Mouse (Mus musculus): ENCODE data around the gene Rps11. TPM values are rescaled to one million over a fixed set of nuclear protein-coding genes. Genes with fewer than 3 reads are reported as not detected.
A peak's percentile ranks its signal among the peaks of the same experiment; 100 is the strongest.
"Not testable (repeated sequence)": the region's sequence is repeated elsewhere in the genome, so short reads cannot be mapped to it uniquely, and the experiment has no call there.

The Rps11 gene
- polyA plus RNA-seq, 1 experiment from 2014 or later: 808 TPM

- H3K4me3 ChIP-seq: no peak overlapping the region
- no peak overlapping the region for H3K9ac ChIP-seq
- no peaks in the 10 kb centered on the region for H3K9me3 ChIP-seq (replicated peaks)
- no peak overlapping the region for H3K4me2 ChIP-seq
- H3K27me3 ChIP-seq: no peaks in the 10 kb centered on the region
- ATAC-seq (replicated peaks; ENCODE audit: insufficient number of reproducible peaks, insufficient read depth, low FRiP score, low read depth): no peak
- H3K27ac ChIP-seq: no peak overlapping the region
- H3K36me3 ChIP-seq: no peaks in the 10 kb centered on the region
- WGBS: 70% methylated on average over 6 of the region's 6 CpGs
- peaks cover 26% of the 10 kb centered on the region for H3K4me1 ChIP-seq (replicated peaks)
Observed at GRCm38 (mm10) chr7:45106441-45106840, 17.8 kb downstream of the Rps11 start.

GRCm38 (mm10) chr7:45105491-45105890 lies 18.7 kb downstream of the Rps11 start:
- Histone ChIP-seq H3K4me2 (no peak overlapping the region), H3K27ac (no peak overlapping the region), H3K27me3 (no peaks in the 10 kb centered on the region), H3K9me3 (replicated peaks) (no peaks in the 10 kb centered on the region), H3K36me3 (no peaks in the 10 kb centered on the region), H3K9ac (no peak overlapping the region), H3K4me3 (no peak overlapping the region), H3K4me1 (replicated peaks) (peaks cover 26% of the 10 kb centered on the region)
- WGBS: 79% methylated on average over 8 of the region's 8 CpGs
- no peak for ATAC-seq (replicated peaks; ENCODE audit: insufficient number of reproducible peaks, insufficient read depth, low FRiP score, low read depth)

GRCm38 (mm10) chr7:45104941-45105340 lies 19.3 kb downstream of the Rps11 start:
- no peaks in the 10 kb centered on the region for H3K27me3 ChIP-seq
- no peak overlapping the region for H3K27ac ChIP-seq
- WGBS: 69% methylated on average over 5 of the region's 5 CpGs
- no peak overlapping the region for H3K4me3 ChIP-seq
- no peaks in the 10 kb centered on the region for H3K9me3 ChIP-seq (replicated peaks)
- H3K4me1 ChIP-seq (replicated peaks): peaks cover 26% of the 10 kb centered on the region
- H3K36me3 ChIP-seq: no peaks in the 10 kb centered on the region
- no peak overlapping the region for H3K4me2 ChIP-seq
- no peak overlapping the region for H3K9ac ChIP-seq
- ATAC-seq (replicated peaks; ENCODE audit: insufficient number of reproducible peaks, insufficient read depth, low FRiP score, low read depth): no peak

GRCm38 (mm10) chr7:45103652-45104180 lies 20.5 kb downstream of the Rps11 start, which contains the start of gene Fcgrt:
Gene Fcgrt, minus strand, starts transcription at chr7:45103851.
- ATAC-seq (replicated peaks; ENCODE audit: insufficient number of reproducible peaks, insufficient read depth, low FRiP score, low read depth): peak; percentile 95
- H3K9ac ChIP-seq: peak within 1 kb of the TSS; percentile 51
- H3K4me2 ChIP-seq: peak within 1 kb of the TSS; percentile 62
- H3K4me1 ChIP-seq (replicated peaks): peaks cover 26% of the 10 kb centered on the region
- H3K27ac ChIP-seq: peak within 1 kb of the TSS; percentile 87
- no peaks in the 10 kb centered on the region for H3K9me3 ChIP-seq (replicated peaks)
- WGBS: 23% methylated on average over 7 of the region's 7 CpGs
- peak within 1 kb of the TSS; percentile 45 for H3K4me3 ChIP-seq
- no peaks in the 10 kb centered on the region for H3K36me3 ChIP-seq
- H3K27me3 ChIP-seq: no peaks in the 10 kb centered on the region

- Histone ChIP-seq H3K9ac (peak overlapping the region; percentile 51), H3K27ac (peak overlapping the region; percentile 87), H3K4me1 (replicated peaks) (peaks cover 26% of the 10 kb centered on the region), H3K4me2 (peak overlapping the region; percentile 62), H3K27me3 (no peaks in the 10 kb centered on the region), H3K36me3 (no peaks in the 10 kb centered on the region), H3K4me3 (peak overlapping the region; percentile 45), H3K9me3 (replicated peaks) (no peaks in the 10 kb centered on the region)
- WGBS: 67% methylated on average over 9 of the region's 9 CpGs
- no peak for ATAC-seq (replicated peaks; ENCODE audit: insufficient number of reproducible peaks, insufficient read depth, low FRiP score, low read depth)
Observed at GRCm38 (mm10) chr7:45102940-45103585, 21.2 kb downstream of the Rps11 start.

GRCm38 (mm10) chr7:45102441-45102840 lies 21.8 kb downstream of the Rps11 start:
- Histone ChIP-seq H3K4me3 (peak overlapping the region; percentile 45; the same call in 1 of the 2 replicates), H3K9me3 (replicated peaks) (no peaks in the 10 kb centered on the region), H3K36me3 (no peaks in the 10 kb centered on the region), H3K9ac (no peak overlapping the region), H3K4me2 (peak overlapping the region; percentile 62), H3K27me3 (no peaks in the 10 kb centered on the region), H3K27ac (no peak overlapping the region), H3K4me1 (replicated peaks) (peaks cover 26% of the 10 kb centered on the region)
- no peak for ATAC-seq (replicated peaks; ENCODE audit: insufficient number of reproducible peaks, insufficient read depth, low FRiP score, low read depth)
- WGBS: 73% methylated on average over 11 of the region's 11 CpGs

GRCm38 (mm10) chr7:45100046-45100445 lies 24.2 kb downstream of the Rps11 start:
- no peak for ATAC-seq (replicated peaks; ENCODE audit: insufficient number of reproducible peaks, insufficient read depth, low FRiP score, low read depth)
- Histone ChIP-seq H3K4me1 (replicated peaks) (peaks cover 26% of the 10 kb centered on the region), H3K36me3 (no peaks in the 10 kb centered on the region), H3K27ac (no peak overlapping the region), H3K4me3 (no peak overlapping the region), H3K9ac (no peak overlapping the region), H3K4me2 (no peak overlapping the region), H3K9me3 (replicated peaks) (no peaks in the 10 kb centered on the region), H3K27me3 (no peaks in the 10 kb centered on the region)
- 86% methylated on average over 6 of the region's 6 CpGs for WGBS

- 87% methylated on average over 8 of the region's 8 CpGs for WGBS
- H3K4me3 ChIP-seq: no peak overlapping the region
- no peaks in the 10 kb centered on the region for H3K9me3 ChIP-seq (replicated peaks)
- ATAC-seq (replicated peaks; ENCODE audit: insufficient number of reproducible peaks, insufficient read depth, low FRiP score, low read depth): no peak
- H3K36me3 ChIP-seq: no peaks in the 10 kb centered on the region
- H3K4me2 ChIP-seq: no peak overlapping the region
- H3K4me1 ChIP-seq (replicated peaks): peaks cover 18% of the 10 kb centered on the region
- no peaks in the 10 kb centered on the region for H3K27me3 ChIP-seq
- no peak overlapping the region for H3K9ac ChIP-seq
- no peak overlapping the region for H3K27ac ChIP-seq
Observed at GRCm38 (mm10) chr7:45098541-45099240, 25.5 kb downstream of the Rps11 start.

GRCm38 (mm10) chr7:45097479-45097878 lies 26.8 kb downstream of the Rps11 start:
- peaks cover 7% of the 10 kb centered on the region; the same call in 1 of the 2 replicates for H3K4me1 ChIP-seq (replicated peaks)
- H3K4me3 ChIP-seq: no peak overlapping the region
- WGBS: 50% methylated on average over 6 of the region's 6 CpGs
- H3K9ac ChIP-seq: no peak overlapping the region
- peak overlapping the region; percentile 14; the same call in 1 of the 2 replicates for H3K27ac ChIP-seq
- H3K27me3 ChIP-seq: no peaks in the 10 kb centered on the region
- no peaks in the 10 kb centered on the region for H3K36me3 ChIP-seq
- no peak overlapping the region for H3K4me2 ChIP-seq
- no peak for ATAC-seq (replicated peaks; ENCODE audit: insufficient number of reproducible peaks, insufficient read depth, low FRiP score, low read depth)
- H3K9me3 ChIP-seq (replicated peaks): no peaks in the 10 kb centered on the region

GRCm38 (mm10) chr7:45095965-45096364 lies 28.3 kb downstream of the Rps11 start:
- 93% methylated on average over 14 of the region's 14 CpGs for WGBS
- not testable (repeated sequence) for H3K9ac ChIP-seq; H3K27ac ChIP-seq; H3K27me3 ChIP-seq; ATAC-seq (replicated peaks; ENCODE audit: insufficient number of reproducible peaks, insufficient read depth, low FRiP score, low read depth); H3K9me3 ChIP-seq (replicated peaks); H3K4me2 ChIP-seq; H3K4me3 ChIP-seq; H3K36me3 ChIP-seq
- peaks cover 14% of the 10 kb centered on the region for H3K4me1 ChIP-seq (replicated peaks)

GRCm38 (mm10) chr7:45095367-45095766 lies 28.9 kb downstream of the Rps11 start:
- ATAC-seq (replicated peaks; ENCODE audit: insufficient number of reproducible peaks, insufficient read depth, low FRiP score, low read depth): no peak
- 62% methylated on average over 6 of the region's 6 CpGs for WGBS
- H3K27me3 ChIP-seq: no peaks in the 10 kb centered on the region

More at GRCm38 (mm10) chr7:45095367-45095766, 28.9 kb downstream of the Rps11 start:
- Histone ChIP-seq H3K9me3 (replicated peaks) (no peaks in the 10 kb centered on the region), H3K27ac (no peak overlapping the region), H3K4me3 (no peak overlapping the region), H3K9ac (no peak overlapping the region), H3K36me3 (no peaks in the 10 kb centered on the region), H3K4me1 (replicated peaks) (peaks cover 20% of the 10 kb centered on the region), H3K4me2 (no peak overlapping the region)
